Mouse (Mus musculus): Measurements from ENCODE around the gene Adgrg1. TPM values are rescaled to one million over a fixed set of nuclear protein-coding genes. Genes with fewer than 3 reads are reported as not detected.

Gene Adgrg1
- total RNA-seq (2015) (88.4 and 140 TPM in 2 replicates), total RNA-seq (2017) (48.8 and 85.6 TPM in 2 replicates)

DNA sequence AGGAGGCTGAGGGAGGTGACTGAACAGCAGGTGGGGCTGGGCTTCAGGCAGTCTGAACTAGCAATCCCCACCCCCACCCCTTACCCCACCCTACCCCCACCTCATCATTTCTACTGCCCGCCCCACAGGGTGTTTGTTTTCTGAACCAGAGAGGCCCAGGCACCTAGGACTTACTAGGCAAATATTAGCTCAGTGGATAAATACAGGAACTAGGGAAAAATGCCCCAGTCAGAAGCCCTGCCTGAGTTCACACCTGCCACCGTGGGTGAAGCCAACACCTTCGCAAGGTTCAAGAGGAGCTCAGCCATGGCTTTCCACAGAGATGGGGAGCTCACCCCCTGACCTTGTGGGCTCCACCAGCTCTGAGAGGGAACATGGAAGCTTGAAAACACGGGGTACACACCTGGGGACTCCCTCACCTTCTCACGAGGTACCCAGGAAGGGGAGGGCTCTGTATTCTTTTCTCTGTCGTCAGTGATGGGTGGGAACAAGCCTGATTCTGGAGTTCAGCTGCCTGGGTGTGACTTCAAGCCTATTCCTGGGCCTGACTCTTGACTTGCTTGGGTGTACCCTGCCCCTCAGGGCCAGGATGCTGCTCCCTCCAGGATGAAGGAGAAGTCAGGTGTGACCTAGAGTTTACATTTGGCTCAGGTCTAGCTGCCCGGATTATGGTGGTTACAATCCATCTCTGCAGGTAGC lies at the start of gene Adgrg1:
Adgrg1 (plus strand) TSS at position 285 of the 699 bp plus-strand sequence.
- ATAC-seq (replicated peaks; ENCODE audit: poor library complexity) = no peak

DNA sequence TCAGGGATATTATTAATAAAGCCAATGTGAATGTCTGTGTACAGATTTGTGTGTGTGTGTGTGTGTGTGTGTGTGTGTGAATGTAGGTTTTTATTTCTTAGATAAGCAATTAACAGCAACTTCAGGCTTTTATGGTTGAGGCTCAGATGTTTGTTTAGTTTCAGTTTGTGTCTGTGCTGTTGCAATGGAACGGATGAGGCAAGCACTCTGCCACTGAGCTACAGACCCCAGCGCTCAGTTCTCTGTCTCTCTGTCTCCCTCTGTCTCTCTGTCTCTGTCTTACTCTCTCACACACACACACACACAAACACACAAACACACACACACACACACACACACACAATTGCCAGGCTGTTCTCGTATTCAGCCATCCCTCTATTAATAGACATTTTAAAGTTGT lies 46.3 kb upstream of the Adgrg1 start:
- peak; percentile 50 for ATAC-seq (replicated peaks; ENCODE audit: poor library complexity)

DNA sequence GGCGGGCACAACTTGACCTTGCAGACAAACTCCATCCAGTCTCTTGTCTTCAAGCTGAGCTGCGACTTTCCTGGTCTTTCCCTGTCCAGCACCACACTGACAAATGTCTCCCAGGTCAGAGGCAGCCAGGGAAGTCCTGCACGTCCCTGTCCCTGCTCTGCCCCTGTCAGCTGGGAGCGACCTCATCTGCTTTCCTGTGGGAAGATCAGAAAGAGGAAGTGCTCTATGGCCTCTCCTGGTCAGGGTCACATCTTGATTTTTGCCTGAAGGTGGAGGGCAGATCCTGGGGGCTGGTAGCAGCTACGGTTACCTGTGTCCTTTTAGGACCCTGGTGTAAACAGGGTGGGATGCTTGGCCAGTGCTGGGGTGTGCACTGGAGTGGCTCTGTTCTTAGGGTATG lies 40.6 kb upstream of the Adgrg1 start:
- peak; percentile 66 for ATAC-seq (replicated peaks; ENCODE audit: poor library complexity)

DNA sequence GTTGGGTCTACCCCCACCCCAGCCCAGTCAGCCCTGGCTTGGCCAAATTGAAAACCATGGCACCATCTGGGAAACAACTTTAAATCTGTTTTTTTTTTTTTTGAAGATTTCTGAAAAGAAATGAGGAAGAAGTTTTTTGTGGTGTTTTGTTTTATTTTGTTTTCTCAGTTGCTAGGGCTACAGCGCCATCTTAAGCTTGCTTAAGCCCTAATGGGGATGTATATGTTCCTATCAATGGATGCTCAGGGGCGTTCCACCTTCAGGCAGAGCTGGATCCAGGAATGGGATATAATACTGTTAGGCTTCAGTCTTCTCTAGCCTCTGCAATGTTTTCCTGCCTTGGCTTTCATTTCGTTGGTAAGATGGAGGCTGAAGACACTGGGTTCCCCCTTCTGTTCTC lies 39.4 kb upstream of the Adgrg1 start:
- ATAC-seq (replicated peaks; ENCODE audit: poor library complexity) = peak; percentile 40; the same call in 1 of the 2 replicates

DNA sequence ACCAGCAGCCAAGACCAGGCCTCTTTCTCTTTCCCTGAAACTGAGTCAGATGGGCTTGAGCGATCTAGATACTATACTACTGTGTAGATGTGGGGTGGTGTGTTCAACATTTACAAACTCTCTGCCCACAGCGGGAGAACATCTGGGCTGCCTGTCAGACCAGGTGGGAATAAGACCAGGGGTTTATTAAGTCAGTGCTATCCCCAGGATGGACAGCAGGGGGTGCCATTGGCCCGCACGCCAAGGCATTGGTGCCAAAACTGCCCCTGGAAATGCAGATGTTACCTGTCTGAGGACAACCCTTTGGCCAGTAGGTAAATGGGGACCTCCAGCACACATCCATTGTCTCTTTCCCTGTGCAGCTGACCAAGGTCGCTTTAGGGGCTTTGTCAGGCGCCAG lies 32.0 kb upstream of the Adgrg1 start:
- peak; percentile 89 for ATAC-seq (replicated peaks; ENCODE audit: poor library complexity)

DNA sequence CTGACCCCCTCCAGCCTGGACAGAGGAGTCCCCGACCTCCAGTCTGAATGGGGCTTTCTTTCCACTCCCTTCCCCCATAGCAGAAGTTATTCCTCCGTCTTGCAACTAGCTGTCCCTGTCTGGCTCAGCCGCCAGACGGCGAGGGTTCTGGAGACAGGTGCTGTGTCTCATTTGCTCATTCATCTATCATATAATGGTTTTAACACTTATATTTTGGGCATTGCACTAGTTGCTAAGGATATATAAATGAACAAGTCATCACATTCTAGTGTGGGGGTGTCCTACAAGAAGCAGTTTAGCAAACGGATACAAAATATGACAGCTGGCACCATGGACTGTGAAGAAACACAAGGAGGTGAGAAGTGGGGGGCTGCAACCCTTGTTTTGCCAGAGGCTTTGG lies 29.4 kb upstream of the Adgrg1 start:
- no peak for ATAC-seq (replicated peaks; ENCODE audit: poor library complexity)

DNA sequence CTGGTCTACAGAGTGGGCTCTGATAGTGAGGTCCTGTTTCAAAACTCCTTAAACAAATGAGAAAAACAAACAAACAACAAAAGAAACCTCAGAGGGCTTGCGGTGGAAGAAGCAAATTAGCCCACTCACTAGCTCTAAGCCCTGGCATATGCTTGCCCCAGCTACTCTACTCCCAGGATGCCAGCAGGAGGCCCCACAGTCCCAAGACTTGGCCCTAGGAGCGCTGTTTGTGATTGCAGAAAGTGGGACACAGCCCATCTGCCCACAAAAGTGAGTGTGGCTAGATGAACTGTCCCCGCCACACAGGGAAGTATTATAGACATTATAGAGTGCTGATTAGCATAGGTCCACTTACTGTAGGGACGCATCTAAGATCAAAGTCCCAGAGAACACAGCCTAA lies 26.1 kb upstream of the Adgrg1 start:
- ATAC-seq (replicated peaks; ENCODE audit: poor library complexity) = no peak

DNA sequence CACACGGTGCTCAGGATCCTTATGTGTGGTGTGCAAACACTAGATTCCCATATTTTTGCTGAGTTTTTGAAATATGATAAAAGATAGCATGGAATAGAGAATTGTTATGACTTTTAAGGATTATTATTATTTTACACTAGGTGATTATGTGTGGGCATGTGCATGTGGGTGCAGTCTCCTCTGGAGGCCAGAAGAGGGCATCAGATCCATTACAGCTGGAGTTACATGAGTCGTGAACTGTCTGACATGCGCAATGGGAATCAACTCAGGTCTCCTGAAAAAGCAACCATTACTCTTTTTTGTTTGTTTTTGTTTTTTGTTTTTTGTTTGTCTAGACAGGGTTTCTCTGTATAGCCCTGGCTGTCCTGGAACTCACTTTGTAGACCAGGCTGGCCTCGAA lies 25.5 kb upstream of the Adgrg1 start:
- no peak for ATAC-seq (replicated peaks; ENCODE audit: poor library complexity)

DNA sequence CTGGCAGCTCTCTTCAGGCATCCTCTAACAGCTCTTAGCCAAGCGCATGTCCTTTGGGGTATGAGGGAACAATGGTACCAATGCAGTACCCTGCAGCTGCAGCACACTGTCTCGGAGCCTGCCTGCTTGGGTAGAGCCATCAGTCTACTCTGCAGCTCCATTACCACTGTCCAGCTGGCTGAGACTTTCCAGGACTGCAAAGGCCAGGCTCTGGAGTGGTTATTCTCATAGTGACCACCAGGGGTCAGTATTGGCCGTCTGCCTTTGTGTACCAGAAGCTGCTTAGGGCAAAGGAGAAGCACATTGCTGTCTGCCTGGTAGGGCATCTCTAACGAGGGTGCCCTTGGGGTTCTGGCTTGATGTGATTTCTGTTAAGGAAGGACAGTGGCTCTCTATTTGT lies 24.5 kb upstream of the Adgrg1 start:
- ATAC-seq (replicated peaks; ENCODE audit: poor library complexity) = peak; percentile 64

DNA sequence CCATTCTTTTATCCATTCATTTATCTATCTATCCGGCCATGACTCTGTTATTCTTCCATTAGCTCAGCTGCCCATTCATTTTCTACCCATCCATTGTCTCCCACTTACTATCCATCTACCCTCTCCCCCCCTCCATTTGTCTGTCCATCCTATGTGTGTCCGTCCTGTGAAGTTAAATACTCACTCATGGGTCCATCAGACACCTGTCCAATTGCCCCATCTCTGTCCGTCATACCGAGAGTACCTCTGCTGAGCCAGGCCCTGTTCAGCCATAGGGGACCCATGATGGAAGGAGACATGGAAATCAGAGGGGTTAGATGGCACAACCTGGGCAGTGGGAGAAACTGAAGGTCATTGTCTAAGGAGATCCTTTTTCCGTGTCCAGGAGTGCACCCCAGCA lies 24.1 kb upstream of the Adgrg1 start:
- ATAC-seq (replicated peaks; ENCODE audit: poor library complexity) = no peak

DNA sequence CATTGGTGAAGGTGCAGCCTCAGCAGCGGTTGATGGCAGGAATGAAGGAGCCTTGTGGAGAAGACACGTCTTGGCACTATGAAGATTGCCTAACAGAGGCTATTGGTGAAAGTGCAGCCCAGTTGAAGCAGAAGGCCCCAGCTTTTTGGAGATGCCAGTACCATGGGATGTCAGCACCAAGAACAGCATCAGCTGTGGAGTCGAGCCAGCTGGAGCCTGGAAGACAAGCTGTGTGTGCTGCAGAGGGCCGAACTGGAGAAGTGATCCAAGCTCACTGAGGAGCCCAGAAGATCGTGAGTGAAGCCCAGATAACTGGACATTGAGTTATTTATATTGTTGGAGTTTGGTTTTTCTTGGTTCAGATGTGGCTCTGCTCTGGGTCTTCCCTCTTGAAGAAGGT lies 22.5 kb upstream of the Adgrg1 start:
- no peak for ATAC-seq (replicated peaks; ENCODE audit: poor library complexity)

DNA sequence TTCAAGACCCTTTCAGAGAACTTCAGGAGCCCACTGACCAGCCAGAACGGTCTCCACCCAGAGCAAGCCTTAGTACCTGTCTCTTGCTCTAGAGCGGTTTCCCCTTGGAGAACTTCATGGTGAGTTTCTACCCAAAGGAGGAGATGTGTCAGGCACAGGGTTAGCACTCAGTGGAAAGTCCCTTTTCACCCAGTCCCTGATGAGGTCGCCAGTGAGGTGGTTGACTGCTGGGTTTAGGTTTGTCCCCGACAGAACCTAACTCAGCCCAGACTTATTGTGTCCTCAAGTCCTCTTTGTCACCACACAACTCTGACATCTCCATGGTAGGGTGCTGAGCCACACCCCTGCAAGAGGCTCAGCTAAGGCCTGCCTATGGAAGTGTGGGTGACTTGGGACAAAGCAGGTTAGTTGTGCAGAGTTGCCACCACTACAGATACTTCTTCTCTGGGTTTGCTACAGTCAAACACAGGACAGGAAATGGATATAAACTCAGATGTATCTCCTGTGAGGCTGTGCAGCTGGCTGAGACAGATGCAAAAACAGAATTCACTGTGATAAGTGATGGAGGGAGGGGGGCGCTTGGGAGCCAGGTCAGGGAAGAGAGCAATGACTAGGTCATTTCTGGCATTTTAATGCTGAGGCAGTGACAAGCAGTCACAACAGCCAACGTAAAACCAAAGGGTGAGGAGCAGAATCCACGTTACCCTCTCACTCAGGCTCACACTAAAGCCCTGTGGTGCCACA lies 20.8 kb upstream of the Adgrg1 start:
- ATAC-seq (replicated peaks; ENCODE audit: poor library complexity) = peak; percentile 17

DNA sequence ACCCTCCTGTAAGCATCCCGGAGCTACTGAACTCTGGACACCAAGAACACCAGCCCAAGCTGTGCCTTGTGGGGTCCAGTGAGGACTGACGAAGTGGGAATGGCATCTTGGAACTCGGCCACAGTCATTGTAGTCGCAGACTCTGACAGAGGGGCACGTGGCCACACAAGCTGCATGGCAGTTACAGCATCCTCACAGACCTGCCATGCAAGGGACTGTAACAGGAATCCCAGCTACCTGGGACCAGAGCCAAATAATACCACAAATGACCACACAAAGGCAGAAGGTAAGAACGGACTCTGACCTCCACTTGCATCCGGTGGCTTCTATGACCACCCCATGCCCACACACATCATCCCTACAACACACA lies 20.2 kb upstream of the Adgrg1 start:
- ATAC-seq (replicated peaks; ENCODE audit: poor library complexity) = peak; percentile 8; the same call in 1 of the 2 replicates

DNA sequence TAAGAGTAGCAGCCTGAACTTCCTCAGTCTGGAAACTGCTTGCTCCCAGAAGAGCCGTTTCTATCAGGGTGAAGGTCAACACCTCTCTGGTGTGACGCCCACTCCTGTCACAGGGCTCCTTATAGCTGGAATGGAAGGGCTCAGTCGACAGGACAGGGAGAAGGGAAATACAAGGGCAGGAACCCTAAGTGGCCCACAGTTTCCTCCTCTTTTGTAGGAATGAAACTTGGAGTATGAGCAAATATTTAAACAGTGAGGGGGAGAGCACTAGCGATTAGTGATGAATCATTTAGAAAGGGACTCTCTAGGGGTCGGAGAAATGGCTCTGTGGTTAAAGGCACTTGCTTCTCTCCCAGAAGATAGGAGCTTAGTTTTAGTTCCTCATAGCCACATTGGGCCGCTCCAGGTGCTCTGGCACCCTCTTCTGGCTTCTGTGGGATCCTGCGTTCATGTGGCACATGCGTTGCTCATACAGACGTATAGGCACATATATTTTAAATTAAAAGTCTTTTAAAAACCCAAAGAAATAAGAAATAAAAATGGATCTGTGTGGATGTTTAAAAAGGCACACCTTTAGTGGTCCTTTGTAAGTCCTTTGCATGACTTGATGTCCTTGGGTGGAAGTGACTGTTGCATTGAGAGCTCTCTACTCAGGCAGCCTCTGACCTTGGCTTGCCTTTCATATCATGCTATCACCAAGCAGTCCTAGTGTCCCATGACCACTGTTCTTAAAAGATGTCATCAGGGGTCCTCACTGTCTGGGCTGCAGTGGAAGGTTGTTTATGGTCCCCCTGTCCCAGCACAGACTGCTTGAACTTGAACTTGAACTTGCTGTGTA lies 19.4 kb upstream of the Adgrg1 start:
- peak; percentile 78 for ATAC-seq (replicated peaks; ENCODE audit: poor library complexity)

DNA sequence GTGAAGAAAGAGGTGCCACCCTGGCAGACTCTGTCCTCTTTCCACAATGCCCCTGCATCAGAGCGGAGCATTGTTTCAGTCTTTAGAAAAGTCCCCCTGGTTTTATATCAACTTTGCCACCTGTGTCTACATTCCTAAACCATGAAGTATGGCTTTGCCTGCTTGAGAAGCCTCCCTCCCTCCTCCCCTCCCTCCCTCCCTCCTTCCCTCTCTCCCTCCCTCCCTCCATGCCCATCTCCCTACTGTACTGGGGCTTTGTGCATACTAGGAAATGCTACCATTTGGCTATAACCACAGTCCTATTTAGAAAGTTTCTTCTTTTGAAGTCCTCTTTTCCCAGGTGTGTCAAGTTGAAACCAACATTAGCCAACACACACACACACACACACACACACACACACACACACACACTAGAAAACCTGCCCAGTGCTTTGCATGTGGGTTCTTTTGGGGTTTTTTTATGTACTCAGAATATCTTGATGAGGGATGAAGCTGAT lies 18.4 kb upstream of the Adgrg1 start:
- ATAC-seq (replicated peaks; ENCODE audit: poor library complexity) = peak; percentile 16

DNA sequence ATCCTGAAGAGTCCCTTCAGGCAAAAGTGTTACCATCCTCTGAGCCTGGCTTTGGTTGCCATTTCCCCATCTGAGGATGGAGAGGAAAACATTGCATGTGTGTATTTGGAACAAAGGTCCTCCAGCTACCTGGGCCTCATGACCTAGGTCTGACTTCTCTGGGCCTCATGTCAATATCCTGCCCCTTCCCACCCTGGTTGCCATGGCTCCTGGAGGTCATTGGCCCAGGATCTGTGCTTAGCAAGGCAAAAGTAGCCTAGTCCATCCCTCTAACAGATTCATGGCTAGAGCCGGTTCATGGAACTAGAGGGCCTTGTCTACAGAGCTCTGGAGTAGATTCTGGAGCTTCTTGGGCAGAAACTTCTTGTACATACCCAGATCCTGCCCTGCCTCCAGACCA lies 12.3 kb upstream of the Adgrg1 start:
- no peak for ATAC-seq (replicated peaks; ENCODE audit: poor library complexity)

DNA sequence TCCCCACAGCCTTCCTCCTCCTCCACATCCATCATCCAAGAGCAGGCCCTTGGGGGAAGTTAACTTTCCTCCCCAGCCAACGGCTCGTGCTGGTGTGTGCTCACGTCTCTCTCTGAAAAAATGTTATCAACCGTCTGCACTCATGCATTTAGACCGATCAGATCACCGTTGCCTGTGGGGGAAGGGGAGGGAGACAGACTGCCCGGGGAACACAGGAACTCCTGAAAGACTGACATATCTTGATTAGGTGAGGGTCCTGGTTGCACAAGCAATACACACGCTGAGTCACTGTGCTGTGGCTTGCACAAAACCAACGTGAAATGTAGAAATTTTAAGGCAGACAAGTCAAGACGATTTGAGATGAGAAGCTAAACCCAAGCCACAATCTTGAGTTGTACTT lies 9.7 kb upstream of the Adgrg1 start:
- ATAC-seq (replicated peaks; ENCODE audit: poor library complexity) = peak; percentile 82

DNA sequence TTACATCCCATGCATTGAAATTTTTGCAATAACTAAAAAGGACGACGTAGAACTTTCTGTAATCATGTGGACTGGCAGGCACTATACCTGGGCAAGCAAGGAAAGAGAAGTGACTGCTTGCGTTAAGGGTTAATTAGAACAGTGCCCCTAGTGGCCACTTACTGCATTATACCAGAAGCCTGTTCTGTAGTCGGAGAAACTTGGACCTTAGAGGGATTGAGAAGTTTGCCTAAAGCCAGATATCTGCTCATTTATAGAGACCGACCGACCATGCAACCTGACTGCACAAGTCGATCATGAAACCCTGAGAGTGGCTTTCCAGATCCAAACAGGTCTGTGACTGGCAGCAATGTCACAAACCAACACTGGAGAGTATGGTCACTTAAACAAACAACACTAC lies 8.0 kb upstream of the Adgrg1 start:
- ATAC-seq (replicated peaks; ENCODE audit: poor library complexity) = peak; percentile 35; the same call in 1 of the 2 replicates

DNA sequence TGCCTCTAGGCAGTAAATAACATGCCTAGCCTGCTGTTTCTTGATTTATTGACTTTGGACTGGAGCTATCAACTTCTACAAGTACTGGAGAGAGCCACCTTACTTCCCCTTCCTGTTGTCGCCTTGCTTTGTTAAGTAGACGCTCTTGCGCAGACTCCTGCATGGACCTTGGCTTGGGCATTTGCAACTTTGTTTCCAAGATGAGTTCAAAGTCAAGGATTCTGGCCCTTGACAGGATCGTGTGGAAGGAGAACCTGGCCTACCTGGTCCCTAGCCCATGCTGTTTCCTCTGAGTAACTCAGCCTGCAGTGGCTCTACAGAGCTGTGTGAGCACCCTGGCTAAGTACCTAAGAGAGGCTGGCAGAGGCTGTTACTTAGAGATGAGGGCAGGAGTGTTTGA lies 7.5 kb upstream of the Adgrg1 start:
- no peak; the same call in 1 of the 2 replicates for ATAC-seq (replicated peaks; ENCODE audit: poor library complexity)

DNA sequence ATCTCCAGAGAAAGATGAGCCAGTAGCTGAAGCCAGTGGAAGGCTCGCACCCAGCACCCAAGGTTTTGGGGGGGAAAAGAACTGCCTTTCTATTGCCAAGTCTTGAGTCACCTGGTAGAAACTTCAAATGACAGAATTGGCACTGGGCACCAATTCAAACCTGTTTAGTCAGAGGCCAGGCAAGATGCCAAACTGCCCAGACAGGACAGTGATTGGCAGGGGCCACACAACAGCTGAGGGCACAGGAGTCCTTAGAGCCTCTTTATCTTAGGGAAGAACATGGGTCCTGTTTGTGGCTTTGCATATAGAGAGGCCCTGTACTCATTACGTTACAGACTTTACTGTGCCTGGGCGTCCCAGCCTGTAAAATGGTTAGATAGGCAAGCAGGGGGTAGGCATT lies 7.0 kb upstream of the Adgrg1 start:
- ATAC-seq (replicated peaks; ENCODE audit: poor library complexity) = peak; percentile 60

DNA sequence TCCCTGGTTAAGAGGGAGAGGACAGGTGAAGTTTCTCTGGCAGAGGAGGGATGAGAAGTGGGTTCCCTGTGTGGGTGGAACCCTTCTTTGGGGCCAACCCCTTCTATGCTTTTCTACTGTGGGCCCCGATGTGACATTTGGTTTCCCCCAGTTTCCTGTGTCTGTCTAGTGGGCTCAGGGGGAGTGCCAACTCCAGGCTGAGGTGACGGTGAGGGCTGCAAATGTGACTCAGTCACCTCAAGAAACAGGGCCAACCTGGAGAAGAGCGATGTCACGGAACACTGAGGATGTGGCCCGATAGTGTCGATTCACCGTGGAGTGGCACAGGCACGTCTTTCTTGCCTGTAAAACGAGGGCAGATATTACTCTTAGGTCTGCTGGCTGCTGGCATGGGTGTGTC lies 1.3 kb upstream of the Adgrg1 start:
- no peak; the same call in 1 of the 2 replicates for ATAC-seq (replicated peaks; ENCODE audit: poor library complexity)
